Mouse (Mus musculus): ENCODE measurements around the gene Krt27.

The Krt27 gene

GRCm38 (mm10) chr11:99322851-99323250, 28.1 kb downstream of the Krt27 start, which contains the start of gene Krt25:
TSS of gene Krt25 (minus strand) at chr11:99322951.
- no peak for DNase-seq (ENCODE audit: extremely low spot score)

- DNase-seq (ENCODE audit: extremely low spot score): no peak
Measured at GRCm38 (mm10) chr11:99321094-99321493, 29.8 kb downstream of the Krt27 start.

DNA sequence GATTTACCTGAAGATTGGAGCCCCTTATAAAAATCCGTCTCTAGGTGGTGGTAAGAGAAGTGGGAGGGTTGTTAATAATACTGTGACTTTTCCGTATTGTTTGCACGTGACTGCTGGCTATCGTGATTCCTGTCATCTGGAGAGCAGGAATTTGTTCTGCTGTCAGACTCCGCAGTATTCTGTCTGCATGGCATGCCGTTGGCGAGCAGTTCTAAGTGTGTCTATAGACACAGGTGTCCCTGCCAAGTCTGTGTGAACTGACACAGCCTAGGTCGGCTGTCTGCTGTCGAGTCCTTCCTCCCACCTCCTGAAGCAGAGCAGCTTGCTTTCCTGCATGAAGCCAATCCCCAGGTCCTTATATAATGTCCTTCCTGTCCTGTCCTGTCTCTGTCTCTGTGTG, 31.8 kb downstream of the Krt27 start:
- no peak for DNase-seq (ENCODE audit: extremely low spot score)

GRCm38 (mm10) chr11:99316543-99316942, 34.4 kb downstream of the Krt27 start:
- DNase-seq (ENCODE audit: extremely low spot score): no peak

DNA sequence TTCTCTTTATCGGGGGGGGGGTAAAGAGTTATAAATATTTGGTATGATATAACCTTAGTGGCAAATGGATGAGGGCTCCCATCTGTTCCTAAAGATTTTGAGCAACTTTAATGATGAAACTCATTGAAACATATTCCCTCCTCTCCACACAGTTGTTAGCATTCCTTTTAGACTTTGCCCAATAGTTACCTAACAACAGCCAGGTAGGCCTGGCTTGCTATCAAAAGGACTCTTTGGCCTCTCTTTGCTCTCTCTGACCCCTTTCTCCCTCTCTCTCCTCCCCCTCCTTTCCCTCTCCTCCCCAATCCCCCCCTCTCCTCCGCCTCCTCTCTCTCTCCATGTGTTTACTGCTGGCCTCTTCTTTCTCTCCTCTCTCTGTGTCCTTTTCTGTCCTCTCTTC, 36.3 kb downstream of the Krt27 start:
- no peak for DNase-seq (ENCODE audit: extremely low spot score)

- DNase-seq (ENCODE audit: extremely low spot score): peak; percentile 15
Measured at GRCm38 (mm10) chr11:99310882-99311281, 40.0 kb downstream of the Krt27 start.

- peak; percentile 47 for DNase-seq (ENCODE audit: extremely low spot score)
Measured at GRCm38 (mm10) chr11:99307579-99307978, 43.3 kb downstream of the Krt27 start.
